Mouse (Mus musculus) liver, embryonic 14.5 days (tissue): Measurements from ENCODE around the gene Snai1.

Experiments used
- CTCF ChIP-seq: IDR thresholded peaks from 2 replicates; pipeline ENCODE4 v1.5.1; 2016; ENCODE audit warnings: antibody characterized with exemption, low read depth, control low read depth
- EP300 ChIP-seq: IDR thresholded peaks from 2 replicates; pipeline ENCODE4 v1.6.1; 2016; ENCODE audit warnings: antibody characterized with exemption, low read depth

DNA sequence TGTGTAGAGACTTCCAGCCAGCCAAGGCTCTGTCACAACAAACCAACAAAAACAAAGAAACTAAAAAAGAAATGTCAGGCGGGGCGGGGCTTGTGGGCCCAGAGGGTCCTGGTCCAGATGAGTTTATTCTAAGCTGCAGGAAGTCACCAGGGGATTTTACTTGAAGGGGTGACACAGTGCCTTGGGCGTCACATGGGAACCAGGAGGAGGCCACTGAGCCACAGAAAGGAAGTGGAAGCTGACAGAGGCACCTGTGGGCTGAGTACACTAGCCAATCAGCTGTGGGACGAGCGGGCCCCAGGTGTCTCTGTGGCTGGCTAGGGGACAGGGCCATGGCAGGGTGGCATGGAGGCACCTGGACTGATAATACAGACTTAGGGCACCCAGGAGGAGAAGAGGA is 17.8 kb downstream of the Snai1 start:
- no peak for TF ChIP-seq CTCF
- no peak for TF ChIP-seq EP300
